Mouse (Mus musculus) olfactory bulb, adult 2 months (tissue): ENCODE data around the gene Dnajc12. TPM values are rescaled to one million over a fixed set of nuclear protein-coding genes. Genes with fewer than 3 reads are reported as not detected.
"Not testable (repeated sequence)": the region's sequence is repeated elsewhere in the genome, so short reads cannot be mapped to it uniquely, and the experiment has no call there.

Experiments
- H3K27ac ChIP-seq: fragments of 200-500 bp; 2 replicates; pipeline ENCODE4 v1.5.1; 2012; ENCODE audit warnings: low read depth, low read length; ENCODE audit not compliant: insufficient read depth
- H3K4me1 ChIP-seq: fragments of 200-500 bp; 2 replicates; pipeline ENCODE4 v1.6.1; 2012; ENCODE audit warnings: low read length; ENCODE audit not compliant: control insufficient read depth, insufficient read depth
- H3K4me3 ChIP-seq: fragments of 200-500 bp; 2 replicates; pipeline ENCODE4 v1.5.1; 2012; ENCODE audit warnings: mild to moderate bottlenecking, low read depth, low read length, moderate library complexity; ENCODE audit not compliant: insufficient read depth
- CTCF ChIP-seq: fragments of 200-500 bp; IDR thresholded peaks from 2 replicates; pipeline ENCODE4 v1.5.1; 2012; ENCODE audit warnings: low read depth, mild to moderate bottlenecking, low read length, moderate library complexity; ENCODE audit not compliant: insufficient read depth
- POLR2A ChIP-seq: fragments of 200-500 bp; IDR thresholded peaks from 2 replicates; pipeline ENCODE4 v1.6.1; 2012; ENCODE audit warnings: mild to moderate bottlenecking, low read depth, low read length, moderate library complexity; ENCODE audit not compliant: insufficient read depth
- WGBS: fragments of 180-500 bp; shearing (Covaris S2); methylation state at CpG from one replicate; pipeline ENCODE4 v1.1.7; 2018; 5-methylcytosine and 5-hydroxymethylcytosine counted together
- polyA plus RNA-seq: library from polyadenylated mRNA; stranded (reverse); fragments of >200 nt; gene quantifications from 2 replicates; pipeline ENCODE4 v1.2.4, GENCODE M21; 2012; ENCODE audit warnings: low replicate concordance; ENCODE audit not compliant: missing spikeins, insufficient read depth, insufficient read length

The Dnajc12 gene
- polyA plus RNA-seq, 1 experiment = not detected

DNA sequence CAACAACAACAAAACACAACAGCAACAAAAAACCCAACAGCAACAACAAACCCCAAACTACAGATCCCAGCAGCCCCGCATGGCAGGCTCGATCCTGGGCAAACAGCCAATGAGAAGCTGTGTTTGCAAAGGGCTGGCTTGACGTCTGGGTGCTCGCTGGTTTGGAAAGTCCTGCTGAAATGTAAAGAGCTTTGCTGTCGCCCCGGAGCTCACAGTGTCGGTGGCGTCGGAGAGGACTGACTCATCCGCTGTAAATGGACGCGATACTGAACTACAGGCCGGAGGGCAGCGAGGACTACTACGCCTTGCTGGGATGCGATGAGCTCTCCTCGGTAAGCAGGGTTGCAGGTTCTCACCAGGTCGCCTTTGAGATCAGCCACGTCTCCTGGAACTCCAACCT, 4.2 kb downstream of the Dnajc12 start:
- WGBS = under 1% methylated on average over 19 of the region's 19 CpGs
- Histone ChIP-seq H3K4me3 (peak overlapping the region; percentile 62), H3K27ac (0 out of 2 replicates have a peak overlapping the region, but pooled peaks have one; percentile 7), H3K4me1 (peaks cover 2% of the 10 kb centered on the region)
- TF ChIP-seq CTCF = no peak
- TF ChIP-seq POLR2A = peak; percentile 72; the same call in 1 of the 2 replicates

DNA sequence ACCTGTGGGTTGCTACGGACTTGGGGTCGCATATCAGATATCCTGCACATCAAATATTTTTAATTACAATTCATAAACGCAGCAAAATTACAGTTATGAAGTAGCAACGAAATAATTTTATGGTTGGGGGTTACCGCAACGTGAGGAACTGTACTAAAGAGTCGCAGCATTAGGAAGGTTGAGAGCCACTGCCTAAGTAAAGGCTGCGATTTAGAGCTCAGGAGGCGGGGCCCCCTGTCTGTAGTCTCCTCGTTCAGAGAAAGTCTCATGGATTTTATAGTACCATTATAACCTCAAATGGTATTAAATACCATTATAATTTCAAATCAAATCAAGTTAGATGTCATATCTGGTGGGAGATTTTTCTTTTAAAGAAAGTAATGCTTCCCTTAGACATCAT, 4.7 kb downstream of the Dnajc12 start:
- 0 out of 2 replicates have a peak overlapping the region, but pooled peaks have one; percentile 7 for H3K27ac ChIP-seq
- TF ChIP-seq CTCF (no peak), POLR2A (no peak)
- WGBS = 2% methylated on average over 10 of the region's 10 CpGs
- 0 out of 2 replicates have a peak overlapping the region, but pooled peaks have one; percentile 62 for H3K4me3 ChIP-seq
- no peaks in the 10 kb centered on the region for H3K4me1 ChIP-seq

DNA sequence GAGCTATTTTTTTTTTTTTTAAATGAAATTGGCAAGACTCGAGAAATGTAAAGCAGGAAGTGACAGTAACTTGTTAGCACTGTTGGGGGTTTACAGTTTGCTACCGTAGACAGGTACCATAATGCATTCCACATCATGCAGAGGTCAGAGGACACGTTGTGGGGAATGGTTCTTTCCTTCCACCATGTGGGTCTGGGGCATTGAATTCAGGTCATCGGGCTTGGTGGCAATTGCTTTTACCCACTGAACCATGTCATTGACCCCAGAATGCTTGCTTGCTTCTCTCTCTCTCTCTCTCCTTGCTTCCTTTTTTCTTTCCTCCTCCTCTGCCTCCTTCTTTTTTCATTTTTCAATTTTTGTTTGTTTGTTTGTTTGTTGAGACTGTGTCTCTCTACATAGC, 6.7 kb downstream of the Dnajc12 start:
- TF ChIP-seq CTCF = no peak
- no peak for TF ChIP-seq POLR2A
- Histone ChIP-seq H3K4me3 (no peak overlapping the region), H3K4me1 (no peaks in the 10 kb centered on the region), H3K27ac (no peak overlapping the region)
- 71% methylated on average over 4 of the region's 4 CpGs for WGBS

DNA sequence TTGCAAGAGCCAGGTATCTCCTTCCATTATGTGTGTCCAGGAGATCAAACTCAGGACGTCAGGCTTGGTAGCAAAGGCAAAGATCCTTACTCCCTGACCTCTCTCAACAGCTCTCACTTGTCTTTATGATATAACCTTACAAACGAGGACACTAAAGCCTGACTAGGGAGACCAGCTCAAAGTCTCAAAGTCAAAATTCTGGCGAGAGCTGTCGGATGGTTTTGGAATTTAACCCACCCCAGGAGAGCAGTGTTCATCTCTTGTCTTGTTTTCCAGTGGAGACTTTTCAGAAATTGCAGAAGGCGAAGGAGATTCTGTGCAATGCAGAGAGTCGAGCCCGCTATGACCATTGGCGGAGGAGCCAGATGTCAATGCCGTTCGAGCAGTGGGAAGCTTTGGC, 14.7 kb downstream of the Dnajc12 start:
- Histone ChIP-seq H3K4me1 (no peaks in the 10 kb centered on the region), H3K4me3 (no peak overlapping the region), H3K27ac (no peak overlapping the region)
- 93% methylated on average over 10 of the region's 10 CpGs for WGBS
- TF ChIP-seq POLR2A = no peak
- TF ChIP-seq CTCF = no peak

DNA sequence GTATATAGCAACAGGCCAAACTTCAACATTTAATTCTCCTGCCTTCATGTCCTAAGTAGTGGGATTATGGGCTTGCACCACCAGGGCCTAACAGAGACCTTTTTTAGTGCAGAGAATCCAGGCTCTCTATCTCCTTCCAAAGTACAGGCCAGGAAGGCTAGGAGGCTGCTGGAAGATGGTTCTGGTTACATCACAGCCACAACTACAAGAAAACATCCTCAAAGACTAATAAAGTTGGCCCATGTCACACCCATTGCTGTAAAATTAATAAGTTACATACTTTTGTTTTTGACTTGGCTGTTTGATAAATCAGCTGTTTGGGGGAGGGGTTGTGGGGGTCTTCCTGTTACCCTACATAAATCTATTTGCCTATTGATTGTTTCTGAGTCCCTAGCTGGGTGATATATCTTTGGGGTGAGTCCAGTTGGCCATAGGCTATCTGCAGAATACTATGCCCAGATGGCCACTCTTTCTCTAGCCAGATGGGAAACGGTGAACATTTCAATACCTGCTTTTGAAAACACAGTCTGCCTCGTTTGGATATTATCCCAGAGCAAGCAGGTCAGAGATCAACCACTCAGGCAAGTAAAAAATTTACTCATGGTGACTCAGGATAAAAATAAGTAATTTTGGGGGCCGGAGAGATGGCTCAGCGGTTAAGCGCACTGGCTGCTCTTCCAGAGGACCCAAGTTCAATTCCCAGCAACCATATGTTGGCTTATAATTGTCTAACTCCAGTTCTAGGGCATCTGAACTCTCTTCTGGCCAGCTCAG, 20.7 kb downstream of the Dnajc12 start:
- TF ChIP-seq CTCF = no peak
- TF ChIP-seq POLR2A = no peak
- WGBS = 91% methylated on average over 5 of the region's 5 CpGs
- no peak overlapping the region for H3K4me3 ChIP-seq

DNA sequence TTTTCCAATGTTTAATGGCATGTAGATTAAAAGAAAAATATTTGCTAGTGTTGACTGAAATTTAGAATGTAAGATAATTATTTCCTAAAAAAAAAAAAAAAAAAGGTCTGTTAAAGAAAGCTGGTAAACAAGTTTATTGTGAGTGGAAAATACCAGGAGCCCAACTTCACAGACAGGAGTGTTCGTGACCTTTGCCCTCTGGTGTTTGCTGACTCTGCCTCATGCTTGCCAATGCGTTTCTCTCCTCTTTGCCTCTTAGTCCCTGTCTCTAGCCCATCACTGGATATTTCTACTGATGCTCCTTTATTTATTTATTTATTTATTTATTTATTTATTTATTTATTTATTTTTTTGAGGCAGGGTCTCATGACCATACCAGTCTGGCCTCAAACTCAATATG, 21.4 kb downstream of the Dnajc12 start:
- Histone ChIP-seq H3K4me1 (no peaks in the 10 kb centered on the region), H3K4me3 (no peak overlapping the region), H3K27ac (no peak overlapping the region)
- TF ChIP-seq POLR2A (no peak), CTCF (no peak)
- 96% methylated on average over 2 of the region's 2 CpGs for WGBS

More for the DNA sequence above, 20.7 kb downstream of the Dnajc12 start:
- Histone ChIP-seq H3K4me1 (no peaks in the 10 kb centered on the region), H3K27ac (no peak overlapping the region)

DNA sequence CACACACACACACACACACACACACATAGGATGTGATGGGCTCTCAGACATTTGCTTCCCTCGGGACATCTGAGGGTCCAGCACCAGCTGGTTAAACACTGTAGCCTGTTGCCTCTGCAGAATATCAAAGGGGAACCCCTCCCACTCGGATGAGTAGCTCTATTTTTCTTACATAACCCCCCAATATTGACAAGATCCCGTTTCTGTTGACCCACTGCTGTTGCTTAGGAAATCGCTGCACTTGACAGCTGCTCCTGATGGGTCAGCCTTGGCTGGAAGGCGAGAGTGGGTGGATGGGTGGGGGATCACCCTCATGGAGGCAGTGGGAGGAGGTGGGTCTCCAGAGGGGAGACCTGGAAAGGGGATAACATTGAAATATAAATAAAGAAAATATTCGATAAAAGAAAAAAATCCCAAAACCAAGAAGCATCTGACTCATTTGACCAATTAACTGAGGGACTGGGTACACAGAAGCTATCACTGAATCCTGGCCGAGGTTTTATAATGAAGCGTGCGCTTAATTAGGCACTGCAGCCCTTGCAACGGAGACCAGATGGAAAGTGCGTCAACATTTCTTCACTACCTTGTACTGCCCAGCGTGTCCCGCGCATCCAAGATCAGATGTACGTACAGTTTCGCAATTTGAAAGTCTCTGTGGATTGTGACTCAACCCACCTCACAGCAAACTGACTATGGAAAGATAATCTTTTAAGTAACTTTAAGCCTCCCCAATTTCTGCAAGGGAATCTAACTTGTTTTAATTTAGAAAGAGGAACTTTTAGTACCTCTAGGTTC, 28.1 kb downstream of the Dnajc12 start:
- Histone ChIP-seq H3K27ac (no peak overlapping the region), H3K4me1 (no peaks in the 10 kb centered on the region)
- 49% methylated on average over 16 of the region's 16 CpGs for WGBS

DNA sequence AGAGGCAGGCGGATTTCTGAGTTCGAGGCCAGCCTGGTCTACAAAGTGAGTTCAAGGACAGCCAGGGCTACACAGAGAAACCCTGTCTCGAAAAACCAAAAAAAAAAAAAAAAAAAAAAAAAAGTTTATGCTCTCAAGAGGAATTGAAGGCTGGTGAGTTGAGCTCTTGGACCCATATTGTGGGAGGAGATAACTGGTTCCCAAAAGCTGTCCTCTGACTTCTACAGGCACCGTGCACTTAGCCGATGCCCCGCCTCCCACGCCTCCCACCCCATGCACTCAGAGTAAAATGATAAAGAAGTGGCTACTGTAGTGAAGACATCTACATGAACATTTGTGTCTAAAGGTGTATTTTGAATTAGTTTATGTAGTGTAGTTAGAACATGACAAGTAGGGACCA, 29.4 kb downstream of the Dnajc12 start:
- WGBS = 94% methylated on average over 6 of the region's 7 CpGs
- not testable (repeated sequence) for H3K4me3 ChIP-seq, H3K27ac ChIP-seq, H3K4me1 ChIP-seq

More for the DNA sequence above, 28.1 kb downstream of the Dnajc12 start:
- TF ChIP-seq CTCF (no peak), POLR2A (no peak)
- no peak overlapping the region for H3K4me3 ChIP-seq

DNA sequence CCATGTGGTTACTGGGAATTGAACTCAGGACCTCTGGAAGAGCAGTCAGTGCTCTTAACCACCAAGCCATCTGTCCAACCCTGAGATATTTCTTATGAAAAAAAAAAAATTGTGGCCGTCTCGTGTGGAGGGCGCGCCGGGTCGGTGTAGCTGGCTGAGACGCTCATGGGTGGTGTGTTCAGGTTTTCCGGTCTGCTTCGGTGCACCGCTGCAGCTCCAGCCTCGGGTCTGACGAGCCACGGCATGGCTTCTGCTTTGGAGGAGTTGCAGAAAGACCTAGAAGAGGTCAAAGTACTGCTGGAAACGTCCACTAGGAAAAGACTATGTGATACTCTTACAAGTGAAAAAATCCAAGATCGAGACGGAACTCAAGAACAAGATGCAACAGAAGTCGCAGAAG, 30.5 kb downstream of the Dnajc12 start:
- 94% methylated on average over 17 of the region's 17 CpGs for WGBS
- TF ChIP-seq POLR2A (no peak), CTCF (no peak)
- no peak overlapping the region for H3K27ac ChIP-seq
- H3K4me1 ChIP-seq = no peaks in the 10 kb centered on the region
- no peak overlapping the region for H3K4me3 ChIP-seq
